Mouse (Mus musculus) embryonic fibroblast, embryonic 13.5 days (primary cell): ENCODE data around the gene Tatdn2.

Source experiments
- CTCF ChIP-seq: IDR thresholded peaks from 2 replicates; pipeline ENCODE4 v1.5.1; 2011; ENCODE audit warnings: mild to moderate bottlenecking, control low read depth, low read length, moderate library complexity, borderline replicate concordance; ENCODE audit not compliant: insufficient read depth
- POLR2A ChIP-seq: IDR thresholded peaks from 2 replicates; pipeline ENCODE4 v1.6.1; 2011; ENCODE audit warnings: low read depth, mild to moderate bottlenecking, control low read depth, low read length, moderate library complexity

GRCm38 (mm10) chr6:113661353-113662241, 35.3 kb upstream of the Tatdn2 start:
- TF ChIP-seq CTCF = no peak
- no peak for TF ChIP-seq POLR2A
